ENCODE assay signal across 28 mouse cellular contexts in genomic region chr5:140204037-140204436, GRCm38 (mm10).
DNase-seq lines count a peak whose midpoint lies in the region; ATAC-seq and TF ChIP-seq lines count a peak whose summit lies in the region.
"Had no signal": no experiment of that assay in that cellular context is flagged by ENCODE, and none has a peak within 500 bp of the region (broad histone marks: within the 10 kb centered on the region; RNA-seq: fewer than 3 reads in every experiment).

No protein-coding gene starts in this region.

- H3K9me3 ChIP-seq in heart, embryonic 10.5 days, result no peaks in the 10 kb centered on the region
- H3K9me3 ChIP-seq in liver, embryonic 12.5 days (replicated peaks), result no peaks in the 10 kb centered on the region
- no peaks in the 10 kb centered on the region for H3K9me3 ChIP-seq in stomach, postnatal 0 days (ENCODE audit: control insufficient read depth, low read length)
- H3K9me3 ChIP-seq: embryonic facial prominence, embryonic 13.5 days; forebrain, embryonic 12.5 days; heart, embryonic 13.5 days; hindbrain, embryonic 10.5 days; hindbrain, embryonic 15.5 days; intestine, embryonic 15.5 days; limb, embryonic 13.5 days; neural tube, embryonic 13.5 days had no signal

- H3K4me1 ChIP-seq in heart, embryonic 10.5 days, result peaks cover 34% of the 10 kb centered on the region
- H3K4me1 ChIP-seq in liver, embryonic 12.5 days, result peaks cover 37% of the 10 kb centered on the region
- H3K4me1 ChIP-seq in stomach, postnatal 0 days (replicated peaks; ENCODE audit: control insufficient read depth, insufficient read depth), result no peaks in the 10 kb centered on the region; the same call in 1 of the 2 replicates

- H3K36me3 ChIP-seq in heart, embryonic 10.5 days, result no peaks in the 10 kb centered on the region
- H3K36me3 ChIP-seq in liver, embryonic 12.5 days, result 0 out of 2 replicates have a peak, but pooled peaks cover 8% of the 10 kb centered on the region
- H3K36me3 ChIP-seq in stomach, postnatal 0 days (ENCODE audit: control insufficient read depth, insufficient read depth, low read length), result no peaks in the 10 kb centered on the region
- H3K36me3 ChIP-seq: forebrain, embryonic 12.5 days; heart, embryonic 13.5 days; hindbrain, embryonic 15.5 days; intestine, embryonic 15.5 days; limb, embryonic 13.5 days; neural tube, embryonic 13.5 days had no signal

- 94% methylated on average over 5 of the region's 5 CpGs for WGBS in heart, embryonic 10.5 days
- WGBS in liver, embryonic 12.5 days (ENCODE audit: insufficient replicate concordance), result 91% methylated on average over 5 of the region's 5 CpGs
- WGBS in stomach, postnatal 0 days, result 100% methylated on average over 4 of the region's 5 CpGs

- no peak overlapping the region for H3K4me2 ChIP-seq in liver, embryonic 12.5 days
- no peak overlapping the region for H3K4me2 ChIP-seq in stomach, postnatal 0 days (replicated peaks; ENCODE audit: low read depth)
- H3K4me2 ChIP-seq: embryonic facial prominence, embryonic 13.5 days; forebrain, embryonic 12.5 days; heart, embryonic 13.5 days; hindbrain, embryonic 15.5 days; intestine, embryonic 15.5 days; limb, embryonic 13.5 days; neural tube, embryonic 13.5 days had no signal

- H3K4me3 ChIP-seq in heart, embryonic 10.5 days, result no peak overlapping the region
- no peak overlapping the region for H3K4me3 ChIP-seq in liver, embryonic 12.5 days
- no peak overlapping the region for H3K4me3 ChIP-seq in stomach, postnatal 0 days (ENCODE audit: low read depth, low read length)
- H3K4me3 ChIP-seq: embryonic facial prominence, embryonic 13.5 days; erythroblast, embryonic 14.5 days; forebrain, embryonic 12.5 days; heart, embryonic 13.5 days; hindbrain, embryonic 10.5 days; hindbrain, embryonic 15.5 days; intestine, embryonic 15.5 days; left cerebral cortex, adult 2 months; limb, embryonic 13.5 days; neural tube, embryonic 13.5 days had no signal

- DNase-seq in heart, embryonic 10.5 days (ENCODE audit: low spot score), result no peak
- DNase-seq in heart, adult 9 months (ENCODE audit: low spot score in 2 of 2), result no peak
- DNase-seq in liver, result peak; percentile 13
- DNase-seq in thymus, postnatal 4 days, result peak; percentile 21
- no peak for DNase-seq in thymus, adult 18-20 months
- no peak for DNase-seq in stomach, postnatal 0 days (ENCODE audit: low spot score)
- no peak for DNase-seq in thymus, postnatal 10 days (ENCODE audit: low spot score in 2 of 2)
- DNase-seq: adrenal gland, postnatal 25 days; cerebellum, adult 18-20 months; cerebellum, postnatal 10 days; gastrocnemius, postnatal 10 days; heart, postnatal 14 days; kidney, adult 9 months; kidney, postnatal 25 days; lung, postnatal 10 days; thymus, postnatal 36 days had no signal

- H3K9ac ChIP-seq in liver, embryonic 12.5 days, result no peak overlapping the region
- no peak overlapping the region for H3K9ac ChIP-seq in stomach, postnatal 0 days (ENCODE audit: low read length)
- H3K9ac ChIP-seq: embryonic facial prominence, embryonic 13.5 days; forebrain, embryonic 12.5 days; heart, embryonic 13.5 days; hindbrain, embryonic 15.5 days; intestine, embryonic 15.5 days; limb, embryonic 13.5 days; neural tube, embryonic 13.5 days had no signal

- no peak for ATAC-seq in liver, embryonic 12.5 days
- no peak for ATAC-seq in stomach, postnatal 0 days (ENCODE audit: low FRiP score, low TSS enrichment)
- ATAC-seq: CD4-positive, CD25-positive, alpha-beta regulatory T cell, adult 4 months; intestine, embryonic 15.5 days had no signal

- 0 out of 2 replicates have a peak overlapping the region, but pooled peaks have one; percentile 33 for H3K27ac ChIP-seq in heart, embryonic 10.5 days
- H3K27ac ChIP-seq in liver, embryonic 12.5 days, result no peak overlapping the region
- peak overlapping the region; percentile 49; the same call in 1 of the 2 replicates for H3K27ac ChIP-seq in stomach, postnatal 0 days (replicated peaks)
- H3K27ac ChIP-seq: embryonic facial prominence, embryonic 13.5 days; forebrain, embryonic 12.5 days; heart, embryonic 13.5 days; hindbrain, embryonic 10.5 days; hindbrain, embryonic 15.5 days; intestine, embryonic 15.5 days; left cerebral cortex, adult 2 months; limb, embryonic 13.5 days; neural tube, embryonic 13.5 days had no signal

- TF ChIP-seq CTCF in stomach, postnatal 0 days (IDR thresholded peaks at IDR 0.05; ENCODE audit: low read depth), result peak; percentile 29; the same call in 1 of the 2 replicates

- no peak for TF ChIP-seq EP300 in stomach, postnatal 0 days (optimal IDR thresholded peaks at IDR 0.05)

- H3K27me3 ChIP-seq in heart, embryonic 10.5 days (ENCODE audit: insufficient read depth, poor library complexity, severe bottlenecking), result peaks cover 13% of the 10 kb centered on the region; the same call in 1 of the 2 replicates
- no peaks in the 10 kb centered on the region for H3K27me3 ChIP-seq in liver, embryonic 12.5 days (replicated peaks)
- H3K27me3 ChIP-seq in stomach, postnatal 0 days (ENCODE audit: control insufficient read depth, insufficient read depth, low read length), result no peaks in the 10 kb centered on the region
- H3K27me3 ChIP-seq: embryonic facial prominence, embryonic 13.5 days; forebrain, embryonic 12.5 days; hindbrain, embryonic 15.5 days; intestine, embryonic 15.5 days; limb, embryonic 13.5 days; neural tube, embryonic 13.5 days had no signal

Comparison
In these comparisons a context has a peak if more than half of its experiments do, and no peak if none do; other contexts are left out.
1. DNase-seq: peak in liver (single experiment) and thymus, postnatal 4 days (single experiment); none in heart, embryonic 10.5 days (single experiment), heart, adult 9 months (0 of 2), thymus, adult 18-20 months (0 of 2), stomach, postnatal 0 days (single experiment) and thymus, postnatal 10 days (0 of 2).